Mouse (Mus musculus): ENCODE data around the gene Smco3. TPM values are rescaled to one million over a fixed set of nuclear protein-coding genes. Genes with fewer than 3 reads are reported as not detected.
A peak's percentile ranks its signal among the peaks of the same experiment; 100 is the strongest.

Smco3 gene
- total and polyA plus RNA-seq, 3 experiments, result 0.90 to 12.9 (median 5.5) TPM

- DNase-seq (ENCODE audit: extremely low read depth), result peak; percentile 20
- H3K4me3 ChIP-seq (replicated peaks in 1 of 3; ENCODE audit: low read depth in 2 of 3, low read length in 2 of 3, poor library complexity in 1 of 3), result peak overlapping the region in 1 of 3 experiments; percentile 21
- H3K27ac ChIP-seq (ENCODE audit: insufficient read depth, low read depth), result peak overlapping the region; percentile 51
- H3K9ac ChIP-seq (ENCODE audit: insufficient read depth, low read depth), result no peak overlapping the region
- H3K4me2 ChIP-seq (ENCODE audit: insufficient read depth, low read depth, poor library complexity, severe bottlenecking), result peak overlapping the region; percentile 68
- peaks cover 14 to 38% of the 10 kb centered on the region in 2 experiments for H3K36me3 ChIP-seq (replicated peaks in 1 of 2; ENCODE audit: control insufficient read depth in 1 of 2, insufficient read depth in 1 of 2, low read length in 1 of 2)
- peaks cover 34 to 67% of the 10 kb centered on the region in 2 experiments for H3K4me1 ChIP-seq (ENCODE audit: control insufficient read depth in 1 of 2, insufficient read depth in 2 of 2)
- dilution Hi-C loops (cut with MboI; ENCODE audit: extremely low pct_ligation_motif_present, extremely low pct_unique_long_range_greater_than_20kb, low sequenced_read_pairs) (loop anchor here (25.0 kb wide), 1 partner anchor 133 kb away; no protein-coding TSS in a partner anchor), in situ Hi-C loops (cut with MboI; ENCODE audit: low pct_ligation_motif_present, low pct_unique_long_range_greater_than_20kb, low sequenced_read_pairs) (no loop called here)
- 0 out of 2 replicates have a peak, but pooled peaks have one; percentile 2 for TF ChIP-seq MYC (IDR thresholded peaks at IDR 0.05; ENCODE audit: low read depth, low read length)
- 0 out of 2 replicates have a peak, but pooled peaks have one; percentile 24 for TF ChIP-seq TCF12 (IDR thresholded peaks at IDR 0.05; ENCODE audit: low read depth, low read length)
- TF ChIP-seq RCOR1 (conservative IDR thresholded peaks at IDR 0.05; ENCODE audit: low read depth, low read length), result 0 out of 2 replicates have a peak, but pooled peaks have one; percentile 23
- TF ChIP-seq IRF4 (IDR thresholded peaks at IDR 0.05; ENCODE audit: low read depth, low read length), result no peak
- TF ChIP-seq CTCF (conservative IDR thresholded peaks at IDR 0.05 in 1 of 2, IDR thresholded peaks at IDR 0.05 in 1 of 2; ENCODE audit: low read depth in 2 of 2, low read length in 2 of 2), result no peak
- H3K79me2 ChIP-seq (replicated peaks; ENCODE audit: control insufficient read depth, extremely low read depth, insufficient read depth, poor library complexity, severe bottlenecking), result no peaks in the 10 kb centered on the region
- no peaks in the 10 kb centered on the region for H3K9me3 ChIP-seq (replicated peaks; ENCODE audit: low read length)
- no peaks in the 10 kb centered on the region for H3K27me3 ChIP-seq (replicated peaks)
Observed at GRCm38 (mm10) chr6:136854361-136854781, 19.1 kb upstream of the Smco3 start.

- dilution Hi-C loops (cut with MboI; ENCODE audit: extremely low pct_ligation_motif_present, extremely low pct_unique_long_range_greater_than_20kb, low sequenced_read_pairs), result loop anchor here (25.0 kb wide), 1 partner anchor 135 kb away; no protein-coding TSS in a partner anchor
- no peak overlapping the region for H3K27ac ChIP-seq (ENCODE audit: insufficient read depth, low read depth)
- no peak overlapping the region for H3K4me3 ChIP-seq (replicated peaks in 1 of 3; ENCODE audit: low read depth in 2 of 3, low read length in 2 of 3, poor library complexity in 1 of 3)
- peaks cover 14 to 46% of the 10 kb centered on the region in 2 experiments for H3K36me3 ChIP-seq (replicated peaks in 1 of 2; ENCODE audit: control insufficient read depth in 1 of 2, insufficient read depth in 1 of 2, low read length in 1 of 2)
- H3K4me1 ChIP-seq (ENCODE audit: control insufficient read depth in 1 of 2, insufficient read depth in 2 of 2), result peaks cover 34 to 77% of the 10 kb centered on the region in 2 experiments
- H3K9ac ChIP-seq (ENCODE audit: insufficient read depth, low read depth), result no peak overlapping the region
- no peaks in the 10 kb centered on the region for H3K79me2 ChIP-seq (replicated peaks; ENCODE audit: control insufficient read depth, extremely low read depth, insufficient read depth, poor library complexity, severe bottlenecking)
- H3K4me2 ChIP-seq (ENCODE audit: insufficient read depth, low read depth, poor library complexity, severe bottlenecking), result no peak overlapping the region
- no peak for DNase-seq (ENCODE audit: extremely low read depth)
- TF ChIP-seq SMC3 (IDR thresholded peaks at IDR 0.05; ENCODE audit: low read depth, low read length) (no peak), NELFE (IDR thresholded peaks at IDR 0.05; ENCODE audit: low read depth, low read length) (no peak), ETS1 (conservative IDR thresholded peaks at IDR 0.05; ENCODE audit: low read depth, low read length) (no peak), POLR2A (IDR thresholded peaks at IDR 0.05; ENCODE audit: low read depth, low read length) (no peak), E2F4 (IDR thresholded peaks at IDR 0.05; ENCODE audit: insufficient replicate concordance, low read depth, low read length) (no peak), USF1 (IDR thresholded peaks at IDR 0.05; ENCODE audit: low read depth, low read length) (no peak), RCOR1 (conservative IDR thresholded peaks at IDR 0.05; ENCODE audit: low read depth, low read length) (no peak), ELF1 (IDR thresholded peaks at IDR 0.05; ENCODE audit: low read depth, low read length) (no peak), MAZ (IDR thresholded peaks at IDR 0.05; ENCODE audit: low read depth, low read length) (no peak), ZMIZ1 (IDR thresholded peaks at IDR 0.05; ENCODE audit: low read depth, low read length) (no peak), HCFC1 (IDR thresholded peaks at IDR 0.05; ENCODE audit: low read depth, low read length) (no peak), IRF4 (IDR thresholded peaks at IDR 0.05; ENCODE audit: low read depth, low read length) (no peak), NRF1 (IDR thresholded peaks at IDR 0.05; ENCODE audit: low read depth, low read length) (no peak), CHD1 (IDR thresholded peaks at IDR 0.05; ENCODE audit: low read depth, low read length) (no peak), TCF12 (IDR thresholded peaks at IDR 0.05; ENCODE audit: low read depth, low read length) (no peak)
- no peaks in the 10 kb centered on the region for H3K9me3 ChIP-seq (replicated peaks; ENCODE audit: low read length)
- H3K27me3 ChIP-seq (replicated peaks), result no peaks in the 10 kb centered on the region
- in situ Hi-C loops (cut with MboI; ENCODE audit: low pct_ligation_motif_present, low pct_unique_long_range_greater_than_20kb, low sequenced_read_pairs), result no loop called here
Observed at GRCm38 (mm10) chr6:136852762-136853161, 17.5 kb upstream of the Smco3 start.

Data from CH12.LX (cell line).